Mouse (Mus musculus) liver, postnatal 0 days (tissue): ENCODE results near the gene Spaca9.

Experiments
- CTCF ChIP-seq: sonication (generic); IDR thresholded peaks from 2 replicates; pipeline ENCODE4 v1.5.1; 2016; ENCODE audit warnings: antibody characterized with exemption, low read depth
- EP300 ChIP-seq: IDR thresholded peaks from 2 replicates; pipeline ENCODE4 v1.6.1; 2016; ENCODE audit warnings: antibody characterized with exemption, low read depth, mild to moderate bottlenecking

DNA sequence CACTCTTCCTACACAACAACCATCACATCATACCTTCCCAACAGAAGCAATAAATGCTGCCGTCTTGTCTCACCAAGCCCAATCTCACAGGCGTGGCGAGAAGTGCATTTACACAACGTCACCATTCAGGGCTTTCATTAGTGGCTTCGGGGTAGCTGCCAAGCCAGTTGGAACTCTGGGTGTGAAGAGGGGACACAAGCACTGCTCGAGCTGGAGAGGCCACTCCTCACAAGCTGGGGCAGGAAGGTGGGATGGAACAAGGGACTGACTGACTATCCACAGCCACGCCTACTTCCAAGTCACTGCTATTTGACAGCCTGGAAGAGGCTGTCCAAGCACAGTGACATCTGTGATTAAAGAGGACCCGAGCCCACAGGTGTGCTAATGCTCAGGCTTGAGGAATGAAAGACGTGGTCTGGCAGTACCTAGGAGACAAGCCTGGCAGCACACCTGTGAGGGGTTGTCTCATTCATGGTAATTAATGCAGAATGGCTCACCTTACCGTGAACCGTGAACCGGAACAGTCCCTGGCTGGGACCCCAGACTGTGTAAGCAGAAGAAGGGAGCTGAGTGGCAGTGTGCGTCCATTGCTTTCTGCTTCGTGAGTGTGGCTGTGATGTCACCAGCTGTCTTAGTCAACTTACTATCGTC, 47.3 kb upstream of the Spaca9 start:
- TF ChIP-seq CTCF (no peak), EP300 (no peak)
